Mouse (Mus musculus) heart, adult 11 months (tissue): ENCODE data around the gene Ppp2r2c.
A peak's percentile ranks its signal among the peaks of the same experiment; 100 is the strongest.

ENCODE experiments used
- DNase-seq: peaks from one replicate; pipeline ENCODE4 v3.0.0; 2022

Ppp2r2c gene

GRCm38 (mm10) chr5:36898415-36899109 lies 30.2 kb downstream of the Ppp2r2c start:
- no peak for DNase-seq

- no peak for DNase-seq
Measured at GRCm38 (mm10) chr5:36899392-36899791, 31.1 kb downstream of the Ppp2r2c start.

- peak; percentile 96 for DNase-seq
Measured at GRCm38 (mm10) chr5:36900189-36900619, 31.9 kb downstream of the Ppp2r2c start.

GRCm38 (mm10) chr5:36902807-36903206 lies 34.5 kb downstream of the Ppp2r2c start:
- no peak for DNase-seq

GRCm38 (mm10) chr5:36904131-36904530 lies 35.8 kb downstream of the Ppp2r2c start:
- DNase-seq = no peak

- no peak for DNase-seq
Measured at GRCm38 (mm10) chr5:36904703-36905102, 36.4 kb downstream of the Ppp2r2c start.

- DNase-seq = peak; percentile 95
Measured at GRCm38 (mm10) chr5:36905216-36905615, 36.9 kb downstream of the Ppp2r2c start.

- DNase-seq = no peak
Measured at GRCm38 (mm10) chr5:36907695-36908094, 39.4 kb downstream of the Ppp2r2c start.

- no peak for DNase-seq
Measured at GRCm38 (mm10) chr5:36909545-36909944, 41.2 kb downstream of the Ppp2r2c start.

GRCm38 (mm10) chr5:36910980-36911379 lies 42.7 kb downstream of the Ppp2r2c start:
- DNase-seq = no peak

- DNase-seq = no peak
Measured at GRCm38 (mm10) chr5:36911759-36912352, 43.5 kb downstream of the Ppp2r2c start.

GRCm38 (mm10) chr5:36912602-36913310 lies 44.4 kb downstream of the Ppp2r2c start:
- no peak for DNase-seq

GRCm38 (mm10) chr5:36915256-36915655 lies 46.9 kb downstream of the Ppp2r2c start:
- DNase-seq = no peak

GRCm38 (mm10) chr5:36916581-36916980 lies 48.3 kb downstream of the Ppp2r2c start:
- no peak for DNase-seq

GRCm38 (mm10) chr5:36917245-36917644 lies 48.9 kb downstream of the Ppp2r2c start:
- no peak for DNase-seq

GRCm38 (mm10) chr5:36918016-36918415 lies 49.7 kb downstream of the Ppp2r2c start:
- no peak for DNase-seq

GRCm38 (mm10) chr5:36920072-36920471 lies 51.8 kb downstream of the Ppp2r2c start:
- DNase-seq = no peak

GRCm38 (mm10) chr5:36921871-36922270 lies 53.6 kb downstream of the Ppp2r2c start:
- DNase-seq = no peak

GRCm38 (mm10) chr5:36922811-36923210 lies 54.5 kb downstream of the Ppp2r2c start:
- DNase-seq = no peak

- DNase-seq = peak; percentile 97
Measured at GRCm38 (mm10) chr5:36923826-36924700, 55.8 kb downstream of the Ppp2r2c start.

GRCm38 (mm10) chr5:36928701-36929100 lies 60.4 kb downstream of the Ppp2r2c start:
- DNase-seq = no peak

- DNase-seq = peak; percentile 97
Measured at GRCm38 (mm10) chr5:36929376-36929775, 61.1 kb downstream of the Ppp2r2c start.

GRCm38 (mm10) chr5:36933383-36933782 lies 65.1 kb downstream of the Ppp2r2c start:
- DNase-seq = no peak
